Mouse (Mus musculus): ENCODE data around the gene Orai1. TPM values are rescaled to one million over a fixed set of nuclear protein-coding genes. Genes with fewer than 3 reads are reported as not detected.
"Not testable (repeated sequence)": the region's sequence is repeated elsewhere in the genome, so short reads cannot be mapped to it uniquely, and the experiment has no call there.

The Orai1 gene
- total and polyA plus RNA-seq, 2 experiments from 2014 or later = 21.2 to 23.9 TPM

- no peaks in the 10 kb centered on the region; the same call in 1 of the 2 replicates for H3K36me3 ChIP-seq (replicated peaks; ENCODE audit: control insufficient read depth, insufficient read depth, low read length)
- DNase-seq (ENCODE audit: low spot score) = no peak
- H3K4me1 ChIP-seq (ENCODE audit: control insufficient read depth, insufficient read depth) = no peaks in the 10 kb centered on the region
- ATAC-seq (ENCODE audit: insufficient read depth, low read depth) = no peak
- no peaks in the 10 kb centered on the region for H3K9me3 ChIP-seq (replicated peaks; ENCODE audit: control insufficient read depth, low read length)
- H3K27me3 ChIP-seq (ENCODE audit: control insufficient read depth, insufficient read depth, low read length) = no peaks in the 10 kb centered on the region
- TF ChIP-seq CTCF (IDR thresholded peaks at IDR 0.05; ENCODE audit: low read depth) = no peak
- no peak for TF ChIP-seq EP300 (IDR thresholded peaks at IDR 0.05; ENCODE audit: low read depth)
- 79% methylated on average over 9 of the region's 9 CpGs for WGBS
- H3K4me3 ChIP-seq (ENCODE audit: low read depth, low read length) = no peak overlapping the region
- H3K4me2 ChIP-seq (ENCODE audit: low read depth, low read length) = no peak overlapping the region
- no peak overlapping the region for H3K27ac ChIP-seq (ENCODE audit: low read depth)
- no peak overlapping the region for H3K9ac ChIP-seq (replicated peaks; ENCODE audit: low read depth, low read length)
Observed at GRCm38 (mm10) chr5:122972116-122972515, 42.8 kb upstream of the Orai1 start.

- WGBS = 95% methylated on average over 4 of the region's 4 CpGs
- peaks cover 11% of the 10 kb centered on the region for H3K4me1 ChIP-seq (ENCODE audit: control insufficient read depth, insufficient read depth)
Observed at GRCm38 (mm10) chr5:122974701-122975100, 40.2 kb upstream of the Orai1 start.

GRCm38 (mm10) chr5:122978970-122979369 lies 35.9 kb upstream of the Orai1 start:
- H3K27ac ChIP-seq (ENCODE audit: low read depth) = no peak overlapping the region
- H3K4me2 ChIP-seq (ENCODE audit: low read depth, low read length) = no peak overlapping the region
- no peaks in the 10 kb centered on the region for H3K9me3 ChIP-seq (replicated peaks; ENCODE audit: control insufficient read depth, low read length)
- H3K27me3 ChIP-seq (ENCODE audit: control insufficient read depth, insufficient read depth, low read length) = no peaks in the 10 kb centered on the region
- peaks cover 12% of the 10 kb centered on the region for H3K4me1 ChIP-seq (ENCODE audit: control insufficient read depth, insufficient read depth)
- DNase-seq (ENCODE audit: low spot score) (no peak), ATAC-seq (ENCODE audit: insufficient read depth, low read depth) (no peak)
- TF ChIP-seq CTCF (IDR thresholded peaks at IDR 0.05; ENCODE audit: low read depth) = no peak
- no peak for TF ChIP-seq EP300 (IDR thresholded peaks at IDR 0.05; ENCODE audit: low read depth)
- peaks cover 8% of the 10 kb centered on the region; the same call in 1 of the 2 replicates for H3K36me3 ChIP-seq (replicated peaks; ENCODE audit: control insufficient read depth, insufficient read depth, low read length)
- WGBS = 24% methylated on average over 8 of the region's 8 CpGs
- H3K9ac ChIP-seq (replicated peaks; ENCODE audit: low read depth, low read length) = no peak overlapping the region
- H3K4me3 ChIP-seq (ENCODE audit: low read depth, low read length) = no peak overlapping the region

More at GRCm38 (mm10) chr5:122974701-122975100, 40.2 kb upstream of the Orai1 start:
- not testable (repeated sequence) for H3K4me3 ChIP-seq (ENCODE audit: low read depth, low read length); ATAC-seq (ENCODE audit: insufficient read depth, low read depth); H3K4me2 ChIP-seq (ENCODE audit: low read depth, low read length); H3K9ac ChIP-seq (replicated peaks; ENCODE audit: low read depth, low read length); DNase-seq (ENCODE audit: low spot score); H3K36me3 ChIP-seq (replicated peaks; ENCODE audit: control insufficient read depth, insufficient read depth, low read length); H3K27ac ChIP-seq (ENCODE audit: low read depth); H3K9me3 ChIP-seq (replicated peaks; ENCODE audit: control insufficient read depth, low read length); H3K27me3 ChIP-seq (ENCODE audit: control insufficient read depth, insufficient read depth, low read length)

GRCm38 (mm10) chr5:122984483-122984882 lies 30.4 kb upstream of the Orai1 start:
- ATAC-seq (ENCODE audit: insufficient read depth, low read depth) = no peak

GRCm38 (mm10) chr5:122985276-122985675 lies 29.6 kb upstream of the Orai1 start:
- no peaks in the 10 kb centered on the region for H3K9me3 ChIP-seq (replicated peaks; ENCODE audit: control insufficient read depth, low read length)

More at GRCm38 (mm10) chr5:122984483-122984882, 30.4 kb upstream of the Orai1 start:
- H3K27me3 ChIP-seq (ENCODE audit: control insufficient read depth, insufficient read depth, low read length) = no peaks in the 10 kb centered on the region
- H3K27ac ChIP-seq (ENCODE audit: low read depth) = no peak overlapping the region
- no peak overlapping the region for H3K4me2 ChIP-seq (ENCODE audit: low read depth, low read length)
- no peak for TF ChIP-seq EP300 (IDR thresholded peaks at IDR 0.05; ENCODE audit: low read depth)
- TF ChIP-seq CTCF (IDR thresholded peaks at IDR 0.05; ENCODE audit: low read depth) = no peak
- H3K9me3 ChIP-seq (replicated peaks; ENCODE audit: control insufficient read depth, low read length) = no peaks in the 10 kb centered on the region
- H3K4me3 ChIP-seq (ENCODE audit: low read depth, low read length) = no peak overlapping the region
- no peak overlapping the region for H3K9ac ChIP-seq (replicated peaks; ENCODE audit: low read depth, low read length)
- H3K4me1 ChIP-seq (ENCODE audit: control insufficient read depth, insufficient read depth) = peaks cover 16% of the 10 kb centered on the region
- WGBS = 95% methylated on average over 5 of the region's 5 CpGs
- peaks cover 8% of the 10 kb centered on the region; the same call in 1 of the 2 replicates for H3K36me3 ChIP-seq (replicated peaks; ENCODE audit: control insufficient read depth, insufficient read depth, low read length)
- no peak for DNase-seq (ENCODE audit: low spot score)

GRCm38 (mm10) chr5:122986091-122986493 lies 28.8 kb upstream of the Orai1 start:
- Histone ChIP-seq H3K4me3 (ENCODE audit: low read depth, low read length) (no peak overlapping the region), H3K9ac (replicated peaks; ENCODE audit: low read depth, low read length) (no peak overlapping the region), H3K9me3 (replicated peaks; ENCODE audit: control insufficient read depth, low read length) (no peaks in the 10 kb centered on the region), H3K4me2 (ENCODE audit: low read depth, low read length) (no peak overlapping the region), H3K36me3 (replicated peaks; ENCODE audit: control insufficient read depth, insufficient read depth, low read length) (peaks cover 8% of the 10 kb centered on the region; the same call in 1 of the 2 replicates), H3K4me1 (ENCODE audit: control insufficient read depth, insufficient read depth) (peaks cover 27% of the 10 kb centered on the region), H3K27ac (ENCODE audit: low read depth) (no peak overlapping the region), H3K27me3 (ENCODE audit: control insufficient read depth, insufficient read depth, low read length) (no peaks in the 10 kb centered on the region)
- WGBS = 67% methylated on average over 8 of the region's 8 CpGs
- no peak for TF ChIP-seq EP300 (IDR thresholded peaks at IDR 0.05; ENCODE audit: low read depth)
- TF ChIP-seq CTCF (IDR thresholded peaks at IDR 0.05; ENCODE audit: low read depth) = no peak
- no peak for ATAC-seq (ENCODE audit: insufficient read depth, low read depth)
- no peak for DNase-seq (ENCODE audit: low spot score)

More at GRCm38 (mm10) chr5:122985276-122985675, 29.6 kb upstream of the Orai1 start:
- 84% methylated on average over 3 of the region's 3 CpGs for WGBS
- Histone ChIP-seq H3K4me2 (ENCODE audit: low read depth, low read length) (no peak overlapping the region), H3K36me3 (replicated peaks; ENCODE audit: control insufficient read depth, insufficient read depth, low read length) (peaks cover 8% of the 10 kb centered on the region; the same call in 1 of the 2 replicates), H3K27ac (ENCODE audit: low read depth) (no peak overlapping the region; the same call in 1 of the 2 replicates), H3K9ac (replicated peaks; ENCODE audit: low read depth, low read length) (no peak overlapping the region), H3K4me3 (ENCODE audit: low read depth, low read length) (no peak overlapping the region), H3K27me3 (ENCODE audit: control insufficient read depth, insufficient read depth, low read length) (no peaks in the 10 kb centered on the region), H3K4me1 (ENCODE audit: control insufficient read depth, insufficient read depth) (peaks cover 21% of the 10 kb centered on the region)
- TF ChIP-seq CTCF (IDR thresholded peaks at IDR 0.05; ENCODE audit: low read depth) (no peak), EP300 (IDR thresholded peaks at IDR 0.05; ENCODE audit: low read depth) (no peak)
- ATAC-seq (ENCODE audit: insufficient read depth, low read depth) (no peak), DNase-seq (ENCODE audit: low spot score) (no peak)
